Mouse (Mus musculus): Measurements from ENCODE around the gene Gm7879. TPM values are rescaled to one million over a fixed set of nuclear protein-coding genes. Genes with fewer than 3 reads are reported as not detected.

Gene Gm7879
- polyA plus RNA-seq, 1 experiment from 2014 or later = 0.71 TPM

DNA sequence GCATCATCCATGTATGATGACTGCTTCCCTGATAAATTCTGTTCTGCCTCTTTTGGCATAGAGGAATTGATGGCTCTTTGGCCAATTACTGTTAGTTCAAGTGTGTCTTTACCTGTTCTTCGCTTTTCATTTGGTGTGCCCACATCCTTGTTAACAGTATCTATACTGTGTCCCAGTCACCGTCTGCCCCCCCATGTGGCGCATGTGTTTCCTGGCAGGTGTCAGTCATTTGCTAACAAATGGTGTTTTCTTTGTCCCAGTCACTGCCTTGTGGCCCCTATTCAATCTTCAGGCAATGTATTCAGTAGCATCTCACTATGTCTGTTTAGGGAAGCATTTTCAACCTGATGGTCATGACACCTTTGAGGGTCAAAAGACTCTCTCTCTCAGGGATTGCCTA is 48.1 kb downstream of the Gm7879 start:
- Histone ChIP-seq H3K27ac (ENCODE audit: low read depth, low read length) (no peak overlapping the region), H3K36me3 (ENCODE audit: control insufficient read depth, insufficient read depth, low read length) (no peaks in the 10 kb centered on the region), H3K4me2 (replicated peaks; ENCODE audit: low read depth, low read length) (no peak overlapping the region), H3K9me3 (ENCODE audit: control insufficient read depth, low read length) (no peaks in the 10 kb centered on the region), H3K27me3 (ENCODE audit: control insufficient read depth, insufficient read depth, low read length) (no peaks in the 10 kb centered on the region), H3K9ac (ENCODE audit: low read depth, low read length) (no peak overlapping the region), H3K4me3 (ENCODE audit: low read depth, low read length) (no peak overlapping the region), H3K4me1 (replicated peaks; ENCODE audit: control insufficient read depth, insufficient read depth, low read length) (no peaks in the 10 kb centered on the region)
- DNase-seq (ENCODE audit: low spot score) (no peak), ATAC-seq (ENCODE audit: low FRiP score) (no peak)
- 84% methylated on average over 3 of the region's 3 CpGs for WGBS

Other genes with a start within 250 kb of the Gm7879 start
- not detected in 2 replicates for gene Bst1, start 94.3 kb upstream of the Gm7879 start, polyA plus RNA-seq (2014; fragmentation: Nextera tagmentation; extraction: Ambion mirVana)
- 66.3 and 71.4 TPM in 2 replicates for gene Fbxl5, start 91.5 kb upstream of the Gm7879 start, polyA plus RNA-seq (2014; fragmentation: Nextera tagmentation; extraction: Ambion mirVana)
- gene Cd38, start 44.6 kb upstream of the Gm7879 start, polyA plus RNA-seq (2014; fragmentation: Nextera tagmentation; extraction: Ambion mirVana) = 8.0 and 8.9 TPM in 2 replicates
- gene Fgfbp1, start 68.6 kb downstream of the Gm7879 start, polyA plus RNA-seq (2014; fragmentation: Nextera tagmentation; extraction: Ambion mirVana) = 1.8 and 3.4 TPM in 2 replicates
- 125 and 136 TPM in 2 replicates for gene Prom1, start 188.9 kb downstream of the Gm7879 start, polyA plus RNA-seq (2014; fragmentation: Nextera tagmentation; extraction: Ambion mirVana)